Mouse (Mus musculus) neutrophil, adult 83 days (primary cell): ENCODE measurements around the gene Cplx1. TPM values are rescaled to one million over a fixed set of nuclear protein-coding genes. Genes with fewer than 3 reads are reported as not detected.

Experiments
- total RNA-seq, 2 experiments: library from RNA; stranded (reverse); gene quantifications; one replicate each; pipeline ENCODE4 v1.2.4; 2023

The Cplx1 gene
- total RNA-seq: not detected

DNA sequence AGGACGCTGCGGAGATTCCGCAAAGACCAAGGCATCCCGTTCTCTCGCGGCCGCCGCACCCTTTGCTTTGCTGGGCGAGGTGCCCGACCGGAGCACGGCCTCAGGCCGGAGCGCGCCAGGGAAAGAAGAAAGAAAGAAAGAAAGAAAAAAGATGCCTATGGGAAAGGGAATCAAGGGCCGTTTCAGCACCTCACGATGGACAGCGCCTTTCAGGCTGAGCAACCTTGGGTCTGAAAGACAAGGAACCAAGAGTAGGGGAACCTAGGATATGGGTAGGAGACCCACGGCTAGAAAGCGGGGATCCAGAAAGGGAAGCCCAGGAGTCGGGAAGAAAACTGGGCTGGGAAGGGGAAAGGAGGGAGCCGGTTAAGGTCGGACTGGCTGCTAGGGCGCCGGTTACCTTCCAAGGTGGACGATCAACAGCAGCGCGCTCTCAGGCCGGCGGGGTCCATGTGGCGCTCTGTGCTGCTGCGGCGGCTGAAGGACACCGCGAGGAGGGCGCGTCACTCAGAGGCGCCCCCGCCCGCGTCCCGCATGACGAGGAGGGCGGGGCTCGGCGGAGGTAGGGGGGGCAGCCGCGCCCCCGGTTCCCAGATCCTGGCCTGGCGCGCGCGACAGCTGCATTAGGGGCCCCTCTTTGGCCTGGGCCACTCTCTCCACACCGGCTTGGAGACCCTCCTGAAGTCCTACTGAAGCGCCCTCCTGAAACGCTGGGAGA, at the start of gene Cplx1:
Cplx1 (minus strand) TSS at position 536 of the 718 bp plus-strand sequence.

Other genes with a start within 250 kb of the Cplx1 start
- 1 to 10 TPM; 2.4 to 2.8 TPM for gene Pigg, start 237.4 kb downstream of the Cplx1 start, total RNA-seq
- gene Gm42517, start 182.1 kb downstream of the Cplx1 start, total RNA-seq: not detected
- not detected for gene Pde6b, start 161.6 kb downstream of the Cplx1 start, total RNA-seq
- 100 to 1,000 TPM in 1 of 2 experiments, 10 to 100 TPM in 1; 83.7 to 101 TPM for gene Atp5k, start 115.6 kb downstream of the Cplx1 start, total RNA-seq
- 10 to 100 TPM; 18.4 to 20.4 TPM for gene Mfsd7a, start 101.1 kb downstream of the Cplx1 start, total RNA-seq
- 10 to 100 TPM; 17.4 to 21.5 TPM for gene Pcgf3, start 88.8 kb downstream of the Cplx1 start, total RNA-seq
- gene Gak, start 79.7 kb upstream of the Cplx1 start, total RNA-seq: 100 to 1,000 TPM; 106 to 118 TPM
- 10 to 100 TPM; 12.3 to 12.4 TPM for gene Tmem175, start 79.7 kb upstream of the Cplx1 start, total RNA-seq
- 10 to 100 TPM; 15.5 to 16.1 TPM for gene Idua, start 110.3 kb upstream of the Cplx1 start, total RNA-seq
- 10 to 100 TPM; 10.8 to 15.6 TPM for gene Dgkq, start 119.6 kb upstream of the Cplx1 start, total RNA-seq
- 1 to 10 TPM; 1.4 to 2.9 TPM for gene Slc26a1, start 125.5 kb upstream of the Cplx1 start, total RNA-seq
- gene Fgfrl1, start 142.4 kb upstream of the Cplx1 start, total RNA-seq: 1 to 10 TPM; 2.0 to 3.4 TPM
- gene Rnf212, start 225.0 kb upstream of the Cplx1 start, total RNA-seq: 1 to 10 TPM; 1.9 to 2.3 TPM
- not detected for gene Tmed11, start 245.3 kb upstream of the Cplx1 start, total RNA-seq